Mouse (Mus musculus) midbrain, postnatal 0 days (tissue): ENCODE measurements at regions not wholly inside any gene's neighbourhood (a gene's known extent, or its start where the extent isn't known, plus 50 kb on each side); places are given as distances from the start of the nearest gene placed in this dataset.

Experiments
- ATAC-seq: fragments of 200-750 bp; cut with Nextera tagmentation; 2 replicates; pipeline ENCODE4 v1.8.0; 2017; ENCODE audit warnings: moderate number of reproducible peaks, mild to moderate bottlenecking, moderate TSS enrichment, moderate library complexity; ENCODE audit not compliant: low FRiP score
- DNase-seq: peaks from one replicate; pipeline ENCODE4 v3.0.0-alpha.2; 2015; ENCODE audit warnings: low spot score
- H3K27ac ChIP-seq: fragments of 300-500 bp; sonication (generic); 2 replicates; pipeline ENCODE4 v1.5.1; 2014; ENCODE audit warnings: low read depth, mild to moderate bottlenecking, low read length, mixed read lengths
- H3K27me3 ChIP-seq: fragments of 300-500 bp; sonication (generic); 2 replicates; pipeline ENCODE4 v1.6.1; 2014; ENCODE audit warnings: low read length, control low read depth, mixed read lengths; ENCODE audit not compliant: insufficient read depth
- H3K36me3 ChIP-seq: fragments of 300-500 bp; sonication (generic); 2 replicates; pipeline ENCODE4 v1.6.1; 2014; ENCODE audit warnings: low read length, control low read depth, mixed read lengths; ENCODE audit not compliant: insufficient read depth
- H3K4me1 ChIP-seq: fragments of 300-500 bp; sonication (generic); 2 replicates; pipeline ENCODE4 v1.6.1; 2014; ENCODE audit warnings: mild to moderate bottlenecking, control low read depth, antibody characterized with exemption, low read length, mixed read lengths; ENCODE audit not compliant: insufficient read depth
- H3K4me2 ChIP-seq: fragments of 300-500 bp; sonication (generic); 2 replicates; pipeline ENCODE4 v1.6.1; 2014; ENCODE audit warnings: low read depth, mild to moderate bottlenecking, low read length, mixed read lengths; ENCODE audit not compliant: poor library complexity, severe bottlenecking
- H3K4me3 ChIP-seq: fragments of 300-500 bp; sonication (generic); 2 replicates; pipeline ENCODE4 v1.5.1; 2014; ENCODE audit warnings: low read depth, mild to moderate bottlenecking, low read length, moderate library complexity
- H3K9ac ChIP-seq: fragments of 300-500 bp; sonication (generic); replicated peaks from 2 replicates; pipeline ENCODE4 v1.6.1; 2014; ENCODE audit warnings: mild to moderate bottlenecking, low read length, moderate library complexity, mixed read lengths; ENCODE audit not compliant: poor library complexity, severe bottlenecking
- H3K9me3 ChIP-seq: fragments of 300-500 bp; sonication (generic); 2 replicates; pipeline ENCODE4 v1.6.1; 2016; ENCODE audit warnings: low read length, control low read depth
- CTCF ChIP-seq: IDR thresholded peaks from 2 replicates; pipeline ENCODE4 v1.5.1; 2016; ENCODE audit warnings: antibody characterized with exemption, mild to moderate bottlenecking
- WGBS: fragments of 180-500 bp; shearing (Covaris S2); extraction: QIAGEN DNeasy Blood & Tissue Kit; methylation state at CpG from one replicate; pipeline ENCODE4 v1.1.7; 2014; 5-methylcytosine and 5-hydroxymethylcytosine counted together

GRCm38 (mm10) chr4:89405624-89406167 is 94.9 kb upstream of the Cdkn2b start:
- Histone ChIP-seq H3K4me3 (no peak overlapping the region), H3K4me2 (no peak overlapping the region), H3K9me3 (no peaks in the 10 kb centered on the region), H3K36me3 (no peaks in the 10 kb centered on the region), H3K27me3 (no peaks in the 10 kb centered on the region), H3K4me1 (no peaks in the 10 kb centered on the region), H3K27ac (no peak overlapping the region), H3K9ac (no peak overlapping the region)
- ATAC-seq (no peak), DNase-seq (no peak)
- 76% methylated on average over 2 of the region's 2 CpGs for WGBS
- TF ChIP-seq CTCF, result no peak

GRCm38 (mm10) chr4:89403151-89403550 is 92.3 kb upstream of the Cdkn2b start:
- Histone ChIP-seq H3K27ac (no peak overlapping the region), H3K9me3 (no peaks in the 10 kb centered on the region), H3K4me2 (no peak overlapping the region), H3K36me3 (no peaks in the 10 kb centered on the region), H3K4me3 (no peak overlapping the region), H3K9ac (no peak overlapping the region), H3K4me1 (no peaks in the 10 kb centered on the region), H3K27me3 (no peaks in the 10 kb centered on the region)
- DNase-seq (no peak), ATAC-seq (no peak)
- no peak for TF ChIP-seq CTCF
- WGBS, result 83% methylated on average over 1 of the region's 1 CpGs

GRCm38 (mm10) chr4:89402324-89402723 is 91.5 kb upstream of the Cdkn2b start:
- Histone ChIP-seq H3K36me3 (no peaks in the 10 kb centered on the region), H3K27ac (no peak overlapping the region), H3K4me3 (no peak overlapping the region), H3K9me3 (no peaks in the 10 kb centered on the region), H3K4me2 (no peak overlapping the region), H3K27me3 (no peaks in the 10 kb centered on the region), H3K4me1 (no peaks in the 10 kb centered on the region), H3K9ac (no peak overlapping the region)
- DNase-seq (no peak), ATAC-seq (no peak)
- WGBS, result 78% methylated on average over 5 of the region's 5 CpGs
- TF ChIP-seq CTCF, result no peak

GRCm38 (mm10) chr4:89401696-89402095 is 90.9 kb upstream of the Cdkn2b start:
- H3K9me3 ChIP-seq, result no peaks in the 10 kb centered on the region
- no peak overlapping the region for H3K9ac ChIP-seq
- no peak for DNase-seq
- no peak overlapping the region for H3K4me3 ChIP-seq
- no peaks in the 10 kb centered on the region for H3K27me3 ChIP-seq
- no peaks in the 10 kb centered on the region for H3K36me3 ChIP-seq
- no peak for ATAC-seq
- no peak overlapping the region for H3K27ac ChIP-seq
- H3K4me1 ChIP-seq, result no peaks in the 10 kb centered on the region
- H3K4me2 ChIP-seq, result no peak overlapping the region
- 86% methylated on average over 2 of the region's 2 CpGs for WGBS
- no peak for TF ChIP-seq CTCF

- Histone ChIP-seq H3K4me3 (no peak overlapping the region), H3K27me3 (no peaks in the 10 kb centered on the region), H3K9ac (no peak overlapping the region), H3K4me2 (no peak overlapping the region), H3K4me1 (no peaks in the 10 kb centered on the region), H3K9me3 (no peaks in the 10 kb centered on the region), H3K36me3 (no peaks in the 10 kb centered on the region), H3K27ac (no peak overlapping the region)
- WGBS, result 89% methylated on average over 3 of the region's 3 CpGs
- TF ChIP-seq CTCF, result no peak
- ATAC-seq (no peak), DNase-seq (no peak)
Measured at GRCm38 (mm10) chr4:89400342-89400741, 89.5 kb upstream of the Cdkn2b start.

GRCm38 (mm10) chr4:89399277-89399676 is 88.4 kb upstream of the Cdkn2b start:
- no peaks in the 10 kb centered on the region for H3K4me1 ChIP-seq
- WGBS, result 80% methylated on average over 2 of the region's 2 CpGs
- H3K4me3 ChIP-seq, result no peak overlapping the region
- DNase-seq (no peak), ATAC-seq (no peak)
- H3K9ac ChIP-seq, result no peak overlapping the region
- no peaks in the 10 kb centered on the region for H3K27me3 ChIP-seq
- H3K4me2 ChIP-seq, result no peak overlapping the region
- H3K36me3 ChIP-seq, result no peaks in the 10 kb centered on the region
- no peak overlapping the region for H3K27ac ChIP-seq
- TF ChIP-seq CTCF, result no peak
- H3K9me3 ChIP-seq, result no peaks in the 10 kb centered on the region
